Mouse (Mus musculus) small intestine, adult 2 months (tissue): ENCODE measurements at regions not wholly inside any gene's neighbourhood (a gene's known extent, or its start where the extent isn't known, plus 50 kb on each side); places are given as distances from the start of the nearest gene placed in this dataset.

Experiments used
- CTCF ChIP-seq: fragments of 200-500 bp; IDR thresholded peaks from 2 replicates; pipeline ENCODE4 v1.5.1; 2012; ENCODE audit warnings: low read depth, mild to moderate bottlenecking, control low read depth, inconsistent platforms, low read length, moderate library complexity, mixed read lengths; ENCODE audit not compliant: insufficient replicate concordance, insufficient read length; ENCODE audit errors: extremely low read depth
- POLR2A ChIP-seq: fragments of 200-500 bp; IDR thresholded peaks from 2 replicates; pipeline ENCODE4 v1.6.1; 2012; ENCODE audit warnings: low read depth, mild to moderate bottlenecking, control low read depth, inconsistent platforms, low read length, moderate library complexity

DNA sequence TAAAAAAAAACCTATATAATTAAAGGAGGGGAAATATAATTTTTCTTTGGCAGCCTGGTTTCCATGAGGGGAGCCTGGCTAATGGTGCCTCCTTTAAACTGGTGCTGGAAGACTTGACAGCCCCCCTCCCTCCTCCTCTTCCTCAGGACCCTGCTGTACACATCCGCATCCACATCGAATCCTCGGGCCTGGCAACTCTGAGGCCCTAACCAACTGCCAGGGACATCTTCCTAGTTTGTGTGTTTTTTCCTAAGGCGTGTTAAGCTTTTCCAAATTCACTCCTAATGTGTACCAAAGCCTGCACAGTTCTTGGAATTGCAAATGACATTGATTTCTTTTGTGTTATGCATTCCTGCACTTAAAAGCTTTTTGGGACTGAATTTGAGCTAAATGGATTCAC is 236.4 kb upstream of the Ccdc122 start:
- no peak for TF ChIP-seq CTCF
- no peak for TF ChIP-seq POLR2A
